Mouse (Mus musculus) thymus, postnatal 25 days (tissue): ENCODE results near the gene Fgfr3.

Experiments used
- DNase-seq: peaks from one replicate; pipeline ENCODE4 v3.0.0; 2022

The Fgfr3 gene

DNA sequence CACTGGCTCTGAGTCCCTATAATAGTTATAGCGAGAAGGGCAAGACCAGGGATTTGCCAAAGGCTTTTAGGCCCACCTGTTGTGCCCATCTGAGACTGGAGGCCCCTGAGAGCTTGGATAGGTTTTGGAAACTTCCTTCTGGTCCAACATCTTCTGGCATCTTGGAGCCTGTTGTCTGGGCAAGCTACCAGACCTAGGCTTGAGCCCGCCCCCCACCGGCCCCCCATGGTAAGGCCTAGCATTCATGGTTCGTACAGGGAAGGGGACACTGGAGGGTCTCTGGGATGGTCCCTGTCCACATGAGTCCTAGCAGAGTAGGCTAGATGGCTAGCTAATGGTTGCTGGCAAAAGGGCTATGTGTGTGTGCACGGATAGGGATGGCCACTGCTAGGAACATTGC, 22.8 kb upstream of the Fgfr3 start:
- no peak for DNase-seq

DNA sequence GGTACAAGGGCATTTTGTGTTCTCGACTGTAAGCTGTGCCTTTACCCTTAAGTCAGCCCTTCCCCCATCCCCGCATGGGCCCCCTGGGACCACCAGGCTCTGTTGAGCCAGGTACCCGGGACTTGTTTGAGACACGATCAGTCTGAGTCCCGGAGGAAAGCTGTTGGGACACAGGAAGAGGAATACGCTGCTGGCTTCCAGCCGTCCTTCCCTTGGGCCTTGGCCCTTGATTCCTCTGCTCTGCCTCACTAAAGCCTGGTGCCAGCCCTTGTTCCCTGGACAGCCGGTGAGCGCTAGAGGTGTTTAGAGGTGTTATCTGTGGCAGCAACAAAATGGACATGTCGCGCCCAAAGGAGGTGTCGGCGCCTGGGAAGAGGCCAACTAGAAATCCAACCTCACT, 21.5 kb upstream of the Fgfr3 start:
- no peak for DNase-seq

DNA sequence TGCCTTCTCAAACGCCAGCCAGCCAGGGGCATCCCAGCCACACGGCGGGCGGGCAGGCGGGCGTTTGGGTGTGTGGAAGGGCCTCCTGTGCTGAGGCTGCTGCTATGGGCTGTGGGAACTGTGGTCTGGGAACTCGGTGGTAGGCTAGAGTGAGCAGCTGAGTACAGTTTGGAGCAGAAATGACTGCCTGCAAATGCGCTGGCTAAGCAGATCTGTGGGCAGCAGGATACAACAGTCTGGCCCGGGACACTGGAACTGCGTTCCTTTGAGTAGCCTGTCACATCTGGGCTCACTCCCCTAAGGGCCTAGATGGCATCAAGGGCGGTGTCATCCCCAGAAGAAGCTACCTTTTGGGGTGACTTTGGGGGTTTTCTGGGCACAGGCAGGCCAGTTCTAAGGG, 19.6 kb upstream of the Fgfr3 start:
- no peak for DNase-seq

DNA sequence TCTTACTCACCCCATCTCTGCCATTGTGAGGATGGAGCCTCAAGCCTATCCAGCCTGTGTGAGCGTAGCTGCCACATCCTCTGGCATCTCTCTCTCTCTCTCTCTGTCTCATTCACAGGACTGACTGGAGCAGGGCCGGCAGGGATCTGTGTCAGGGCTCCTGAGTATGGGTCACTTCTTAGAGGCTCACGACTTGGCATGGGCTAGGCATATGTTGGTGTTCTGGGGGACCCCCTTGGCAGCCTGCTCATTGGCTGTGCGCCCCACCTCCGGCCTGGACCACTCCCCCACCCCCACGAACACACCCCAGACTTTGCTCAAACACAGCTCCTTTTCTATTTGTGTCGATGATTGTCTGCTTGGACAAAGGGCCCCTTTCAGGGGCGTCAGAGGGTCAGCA, 17.5 kb upstream of the Fgfr3 start:
- DNase-seq = no peak

DNA sequence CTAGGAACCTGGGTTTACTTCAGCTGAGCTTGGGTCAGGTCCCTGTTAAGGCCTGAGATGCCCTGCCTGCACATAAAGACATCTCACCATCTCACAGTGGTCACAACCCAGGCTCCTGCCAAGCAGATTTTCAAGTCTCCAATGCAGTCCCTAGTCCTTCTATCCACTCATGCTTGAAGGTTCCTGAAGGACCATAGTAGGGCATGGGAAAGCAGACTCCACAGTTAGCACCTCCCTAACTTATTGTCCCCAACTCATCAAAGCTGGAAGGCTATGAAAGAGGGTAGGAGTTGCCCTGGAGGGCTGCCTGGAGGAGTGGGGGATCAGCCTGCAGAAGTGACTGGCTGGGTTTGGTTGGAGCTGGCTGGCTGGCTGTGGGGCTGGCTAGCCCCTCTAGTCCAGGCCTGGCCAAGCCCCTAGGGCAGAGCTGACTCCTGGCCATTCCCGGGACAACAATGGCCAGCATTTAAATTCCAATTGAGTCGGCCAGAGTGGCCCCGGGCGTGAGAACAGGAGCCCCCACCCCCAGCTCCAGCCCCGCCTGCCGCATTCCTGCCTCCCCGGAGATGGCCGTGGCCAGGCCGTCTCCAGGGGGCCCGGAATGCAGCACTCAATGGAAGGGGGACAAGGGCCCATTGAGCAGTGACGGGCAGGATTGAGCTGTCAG, 16.4 kb upstream of the Fgfr3 start:
- DNase-seq = no peak

- DNase-seq = no peak
Measured at GRCm38 (mm10) chr5:33705612-33706349, 15.7 kb upstream of the Fgfr3 start.

GRCm38 (mm10) chr5:33706350-33706629, 15.2 kb upstream of the Fgfr3 start:
- DNase-seq = no peak

DNA sequence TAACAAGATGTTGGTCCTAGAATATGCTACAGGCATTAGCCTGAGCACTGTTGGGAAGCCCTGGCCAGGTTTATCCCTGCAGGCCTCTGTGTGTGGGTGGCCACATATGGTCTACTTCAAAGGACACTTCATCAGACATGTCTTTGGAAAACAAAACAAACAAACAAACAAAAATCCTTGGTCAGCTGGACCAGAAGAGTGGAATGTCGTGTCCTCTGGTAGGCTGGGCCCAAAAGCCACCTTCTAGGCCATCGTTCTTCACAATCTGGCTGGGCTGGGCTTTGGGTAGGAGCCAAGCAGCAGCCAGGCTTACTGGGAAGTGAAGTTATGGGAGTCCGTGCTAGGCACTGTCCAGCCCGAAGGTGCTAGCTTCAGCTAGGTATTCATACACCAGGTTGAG, 14.3 kb upstream of the Fgfr3 start:
- DNase-seq = no peak

- no peak for DNase-seq
Measured at GRCm38 (mm10) chr5:33709037-33709436, 12.4 kb upstream of the Fgfr3 start.

DNA sequence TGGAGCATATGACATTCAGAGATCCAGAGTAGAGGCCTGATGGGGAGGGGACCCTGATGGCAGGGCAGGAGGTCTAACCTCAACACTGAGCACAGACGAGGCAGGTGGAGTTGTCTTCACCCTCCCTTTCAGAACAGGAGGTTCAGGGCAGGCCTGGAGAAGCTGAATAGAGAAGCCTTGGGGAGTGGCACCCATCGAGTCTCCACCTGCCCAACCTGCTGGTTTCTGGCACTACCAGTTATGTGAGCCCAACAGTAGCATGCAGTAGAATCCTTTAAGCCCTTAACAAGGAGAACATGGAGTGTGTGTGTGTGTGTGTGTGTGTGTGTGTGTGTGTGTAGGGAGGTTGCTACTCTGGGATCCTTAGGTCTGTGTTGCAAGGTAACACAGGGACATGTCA, 8.9 kb upstream of the Fgfr3 start:
- no peak for DNase-seq

GRCm38 (mm10) chr5:33715182-33715581, 6.3 kb upstream of the Fgfr3 start:
- no peak for DNase-seq

- no peak for DNase-seq
Measured at GRCm38 (mm10) chr5:33716467-33716866, 5.0 kb upstream of the Fgfr3 start.

DNA sequence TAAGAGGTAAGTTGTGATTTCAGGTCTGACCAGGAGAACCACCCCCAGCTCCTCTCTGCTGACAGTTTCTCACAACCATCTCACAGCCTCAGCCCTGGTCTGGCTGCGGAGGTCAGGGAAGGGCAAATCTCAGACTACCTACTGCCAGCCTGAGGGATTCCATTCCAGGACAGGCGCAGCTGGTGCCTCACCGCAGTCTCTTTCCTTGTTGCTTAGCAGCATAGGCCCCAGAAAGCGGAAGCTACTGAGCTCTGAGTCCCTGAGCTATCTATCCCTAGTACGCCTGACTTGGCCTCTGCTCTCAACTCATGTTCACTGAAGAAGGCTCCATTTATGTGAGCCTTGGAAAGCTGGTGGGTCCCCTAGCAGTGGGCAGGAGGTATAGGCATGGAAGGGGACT, 3.0 kb upstream of the Fgfr3 start:
- DNase-seq = no peak

GRCm38 (mm10) chr5:33720852-33721490, 503 bp upstream of the Fgfr3 start:
- DNase-seq = no peak

DNA sequence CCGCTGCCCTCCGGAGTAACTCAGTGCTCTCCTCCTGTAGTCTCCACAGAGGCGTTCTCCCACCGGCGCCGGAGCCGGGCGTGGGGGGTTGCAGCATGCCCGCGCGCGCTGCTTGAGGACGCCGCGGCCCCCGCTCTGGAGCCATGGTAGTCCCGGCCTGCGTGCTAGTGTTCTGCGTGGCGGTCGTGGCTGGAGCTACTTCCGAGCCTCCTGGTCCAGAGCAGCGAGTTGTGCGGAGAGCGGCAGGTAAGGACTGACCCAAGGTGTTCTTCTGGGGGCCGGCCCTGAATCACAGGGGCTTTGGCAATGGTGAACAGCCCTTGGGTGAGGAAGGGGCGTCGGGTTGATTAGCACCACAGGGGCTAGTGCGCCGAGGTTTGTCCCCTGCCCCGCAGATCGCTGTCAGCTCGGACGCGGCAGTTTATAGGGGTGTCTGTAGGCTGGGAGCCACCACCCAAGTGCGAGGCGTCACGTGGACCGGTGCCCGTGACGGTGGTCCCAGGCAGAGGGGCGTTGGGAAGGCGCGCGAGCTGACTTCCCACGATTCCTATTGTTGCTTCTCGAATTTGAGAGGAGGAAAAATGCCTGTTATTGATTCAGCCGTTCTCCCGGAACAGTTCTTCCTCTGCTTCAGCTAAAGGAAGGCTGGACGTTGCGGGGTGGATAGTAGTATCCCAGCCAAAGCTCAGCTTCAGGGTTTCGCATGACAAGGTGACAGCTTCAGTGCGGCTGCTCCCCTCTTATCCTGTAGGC, 968 bp downstream of the Fgfr3 start:
- DNase-seq = peak; percentile 9

GRCm38 (mm10) chr5:33723019-33723640, 1.7 kb downstream of the Fgfr3 start:
- DNase-seq = peak; percentile 18

- no peak for DNase-seq
Measured at GRCm38 (mm10) chr5:33723641-33724465, 2.4 kb downstream of the Fgfr3 start.

DNA sequence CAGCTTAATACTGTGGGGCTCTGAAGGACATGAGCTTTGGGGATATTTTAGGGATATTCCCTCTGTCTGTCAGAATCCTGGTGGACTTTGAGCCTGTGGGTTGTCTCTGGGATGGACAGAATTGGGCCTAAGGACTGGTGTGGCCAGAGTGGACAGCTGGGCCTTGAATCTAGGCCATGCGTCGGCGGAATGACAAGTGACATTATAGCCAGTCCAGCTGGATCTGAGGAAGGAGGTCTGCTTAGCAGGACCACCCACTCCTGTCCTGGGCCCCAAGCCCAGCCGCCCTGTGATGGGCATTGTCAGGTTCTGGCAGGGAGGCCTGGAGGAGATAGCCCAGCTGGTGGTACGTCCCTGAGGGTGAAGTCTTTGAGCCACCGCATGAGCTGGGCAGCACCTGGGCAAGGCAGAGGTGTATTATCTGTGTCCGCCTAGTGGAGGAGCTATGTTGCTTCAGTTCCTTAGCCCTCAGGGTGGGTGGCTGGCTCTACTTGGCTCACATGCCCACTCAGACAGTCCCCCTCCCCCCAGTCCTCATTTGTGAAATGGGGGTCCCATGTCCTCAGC, 4.7 kb downstream of the Fgfr3 start:
- DNase-seq = no peak

DNA sequence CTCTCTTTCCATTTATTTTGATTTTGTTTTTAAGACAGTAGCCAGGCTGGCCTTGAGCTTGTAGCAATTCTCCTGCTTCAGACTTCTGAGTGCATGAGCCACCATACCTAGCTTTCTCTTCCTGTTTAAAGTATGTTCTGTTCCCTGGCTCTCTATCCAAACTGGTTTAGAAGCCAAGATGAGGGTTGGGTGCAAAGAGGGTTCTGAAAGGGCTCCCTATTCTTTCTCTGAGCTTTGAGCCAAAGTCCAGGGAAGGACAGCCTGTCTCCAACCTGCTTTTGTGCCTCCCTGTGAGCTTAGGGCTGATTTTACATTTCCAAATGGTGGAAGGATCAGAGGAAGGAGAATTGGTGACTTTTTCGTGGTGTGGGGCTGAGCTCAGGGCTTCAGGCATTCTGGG, 5.4 kb downstream of the Fgfr3 start:
- DNase-seq = no peak

DNA sequence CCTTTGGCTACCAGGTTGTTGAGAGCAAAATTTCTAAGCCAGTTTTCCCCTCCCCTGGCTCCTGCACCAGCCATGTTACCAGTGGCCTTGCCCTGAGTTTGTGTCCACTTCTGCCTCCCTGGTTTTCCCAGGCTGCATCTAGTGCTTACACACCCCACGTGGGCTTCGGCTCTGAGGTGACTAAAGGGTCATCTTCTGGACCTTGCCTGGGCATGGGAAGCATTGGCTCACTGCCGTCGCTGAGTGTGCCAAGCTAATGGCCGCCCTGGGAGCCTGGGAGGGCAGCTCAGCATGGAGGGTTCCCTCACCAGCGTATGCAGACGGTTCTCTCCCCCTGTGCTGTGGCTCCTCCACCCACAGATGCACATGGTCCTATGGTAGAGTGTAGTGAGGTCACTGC, 7.4 kb downstream of the Fgfr3 start:
- DNase-seq = no peak

DNA sequence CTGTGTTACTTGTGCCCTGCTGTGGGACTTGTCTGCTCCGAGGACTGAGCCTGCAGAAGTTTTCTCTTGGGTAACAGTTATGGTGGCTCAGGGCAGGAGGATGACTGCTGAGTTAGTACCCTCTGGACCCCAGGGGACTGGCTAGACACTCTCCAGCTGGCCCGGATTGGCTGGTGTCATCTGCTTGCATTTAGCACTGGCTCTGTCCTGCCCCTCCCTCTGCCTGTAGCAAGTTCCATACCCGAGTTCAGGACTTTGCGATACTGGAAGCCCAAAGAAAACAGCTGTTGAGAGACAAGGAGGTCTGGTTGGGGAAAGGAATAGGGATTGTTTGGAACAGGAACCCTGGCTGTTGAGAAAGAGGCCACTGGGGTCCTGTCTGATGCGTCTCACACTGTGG, 9.0 kb downstream of the Fgfr3 start:
- no peak for DNase-seq

GRCm38 (mm10) chr5:33731051-33731450, 9.6 kb downstream of the Fgfr3 start:
- DNase-seq = no peak
